Mouse (Mus musculus): ENCODE results near the gene Ctf1. TPM values are rescaled to one million over a fixed set of nuclear protein-coding genes. Genes with fewer than 3 reads are reported as not detected.

The Ctf1 gene
- polyA plus RNA-seq, 1 experiment, result 10.5 TPM

- no peaks in the 10 kb centered on the region for H3K4me1 ChIP-seq (ENCODE audit: control insufficient read depth, insufficient read depth, insufficient read length, low read length)
- peak overlapping the region; percentile 81 for H3K27ac ChIP-seq (replicated peaks; ENCODE audit: low read depth, low read length)
- H3K4me3 ChIP-seq (ENCODE audit: insufficient read depth, low read depth, low read length), result peak overlapping the region; percentile 79
Measured at GRCm38 (mm10) chr7:127745652-127746493, 33.3 kb downstream of the Ctf1 start.

- peak overlapping the region; percentile 79 for H3K4me3 ChIP-seq (ENCODE audit: insufficient read depth, low read depth, low read length)
- no peaks in the 10 kb centered on the region for H3K4me1 ChIP-seq (ENCODE audit: control insufficient read depth, insufficient read depth, insufficient read length, low read length)
- H3K27ac ChIP-seq (replicated peaks; ENCODE audit: low read depth, low read length), result no peak overlapping the region
Measured at GRCm38 (mm10) chr7:127746494-127747491, 34.3 kb downstream of the Ctf1 start.

GRCm38 (mm10) chr7:127747559-127748234 is 35.2 kb downstream of the Ctf1 start:
- H3K4me1 ChIP-seq (ENCODE audit: control insufficient read depth, insufficient read depth, insufficient read length, low read length), result no peaks in the 10 kb centered on the region
- no peak overlapping the region for H3K4me3 ChIP-seq (ENCODE audit: insufficient read depth, low read depth, low read length)
- H3K27ac ChIP-seq (replicated peaks; ENCODE audit: low read depth, low read length), result no peak overlapping the region

- H3K4me3 ChIP-seq (ENCODE audit: insufficient read depth, low read depth, low read length), result no peak overlapping the region
Measured at GRCm38 (mm10) chr7:127748235-127748560, 35.7 kb downstream of the Ctf1 start.

GRCm38 (mm10) chr7:127750131-127751127 is 37.9 kb downstream of the Ctf1 start:
- no peaks in the 10 kb centered on the region for H3K4me1 ChIP-seq (ENCODE audit: control insufficient read depth, insufficient read depth, insufficient read length, low read length)
- no peak overlapping the region for H3K4me3 ChIP-seq (ENCODE audit: insufficient read depth, low read depth, low read length)
- H3K27ac ChIP-seq (replicated peaks; ENCODE audit: low read depth, low read length), result no peak overlapping the region

More at GRCm38 (mm10) chr7:127748235-127748560, 35.7 kb downstream of the Ctf1 start:
- Histone ChIP-seq H3K4me1 (ENCODE audit: control insufficient read depth, insufficient read depth, insufficient read length, low read length) (no peaks in the 10 kb centered on the region), H3K27ac (replicated peaks; ENCODE audit: low read depth, low read length) (no peak overlapping the region)

- H3K4me1 ChIP-seq (ENCODE audit: control insufficient read depth, insufficient read depth, insufficient read length, low read length), result no peaks in the 10 kb centered on the region
- H3K4me3 ChIP-seq (ENCODE audit: insufficient read depth, low read depth, low read length), result no peak overlapping the region
- no peak overlapping the region for H3K27ac ChIP-seq (replicated peaks; ENCODE audit: low read depth, low read length)
Measured at GRCm38 (mm10) chr7:127751619-127752018, 39.1 kb downstream of the Ctf1 start.

- Histone ChIP-seq H3K27ac (replicated peaks; ENCODE audit: low read depth, low read length) (no peak overlapping the region), H3K4me1 (ENCODE audit: control insufficient read depth, insufficient read depth, insufficient read length, low read length) (no peaks in the 10 kb centered on the region), H3K4me3 (ENCODE audit: insufficient read depth, low read depth, low read length) (no peak overlapping the region)
Measured at GRCm38 (mm10) chr7:127752069-127752468, 39.5 kb downstream of the Ctf1 start.

- Histone ChIP-seq H3K4me1 (ENCODE audit: control insufficient read depth, insufficient read depth, insufficient read length, low read length) (no peaks in the 10 kb centered on the region), H3K27ac (replicated peaks; ENCODE audit: low read depth, low read length) (no peak overlapping the region), H3K4me3 (ENCODE audit: insufficient read depth, low read depth, low read length) (no peak overlapping the region)
Measured at GRCm38 (mm10) chr7:127753158-127753557, 40.6 kb downstream of the Ctf1 start.

- Histone ChIP-seq H3K27ac (replicated peaks; ENCODE audit: low read depth, low read length) (no peak overlapping the region), H3K4me3 (ENCODE audit: insufficient read depth, low read depth, low read length) (no peak overlapping the region), H3K4me1 (ENCODE audit: control insufficient read depth, insufficient read depth, insufficient read length, low read length) (no peaks in the 10 kb centered on the region)
Measured at GRCm38 (mm10) chr7:127753741-127754140, 41.2 kb downstream of the Ctf1 start.

- no peak overlapping the region for H3K27ac ChIP-seq (replicated peaks; ENCODE audit: low read depth, low read length)
- no peaks in the 10 kb centered on the region for H3K4me1 ChIP-seq (ENCODE audit: control insufficient read depth, insufficient read depth, insufficient read length, low read length)
- H3K4me3 ChIP-seq (ENCODE audit: insufficient read depth, low read depth, low read length), result no peak overlapping the region
Measured at GRCm38 (mm10) chr7:127759716-127760115, 47.2 kb downstream of the Ctf1 start.

GRCm38 (mm10) chr7:127760478-127760877 is 47.9 kb downstream of the Ctf1 start:
- no peaks in the 10 kb centered on the region for H3K4me1 ChIP-seq (ENCODE audit: control insufficient read depth, insufficient read depth, insufficient read length, low read length)
- H3K27ac ChIP-seq (replicated peaks; ENCODE audit: low read depth, low read length), result no peak overlapping the region
- H3K4me3 ChIP-seq (ENCODE audit: insufficient read depth, low read depth, low read length), result no peak overlapping the region

- Histone ChIP-seq H3K4me3 (ENCODE audit: insufficient read depth, low read depth, low read length) (no peak overlapping the region), H3K4me1 (ENCODE audit: control insufficient read depth, insufficient read depth, insufficient read length, low read length) (no peaks in the 10 kb centered on the region), H3K27ac (replicated peaks; ENCODE audit: low read depth, low read length) (no peak overlapping the region)
Measured at GRCm38 (mm10) chr7:127761026-127761425, 48.5 kb downstream of the Ctf1 start.

- Histone ChIP-seq H3K4me1 (ENCODE audit: control insufficient read depth, insufficient read depth, insufficient read length, low read length) (no peaks in the 10 kb centered on the region), H3K4me3 (ENCODE audit: insufficient read depth, low read depth, low read length) (no peak overlapping the region), H3K27ac (replicated peaks; ENCODE audit: low read depth, low read length) (no peak overlapping the region)
Measured at GRCm38 (mm10) chr7:127763642-127764041, 51.1 kb downstream of the Ctf1 start.

GRCm38 (mm10) chr7:127765756-127766155 is 53.2 kb downstream of the Ctf1 start:
- Histone ChIP-seq H3K27ac (replicated peaks; ENCODE audit: low read depth, low read length) (no peak overlapping the region), H3K4me1 (ENCODE audit: control insufficient read depth, insufficient read depth, insufficient read length, low read length) (no peaks in the 10 kb centered on the region), H3K4me3 (ENCODE audit: insufficient read depth, low read depth, low read length) (no peak overlapping the region)
